Mouse (Mus musculus) G1E (cell line): ENCODE measurements at regions not wholly inside any gene's neighbourhood (a gene's known extent, or its start where the extent isn't known, plus 50 kb on each side); places are given as distances from the start of the nearest gene placed in this dataset.

Experiments
- CTCF ChIP-seq: IDR thresholded peaks from 2 replicates; pipeline ENCODE4 v1.5.1; 2012; ENCODE audit warnings: low read depth, low read length, inconsistent platforms, mixed read lengths
- TAL1 ChIP-seq: conservative IDR thresholded peaks from 2 replicates; pipeline ENCODE4 v1.6.1; 2012; ENCODE audit warnings: low read depth, low read length, inconsistent platforms, mixed read lengths

- no peak for TF ChIP-seq TAL1
- TF ChIP-seq CTCF: no peak
Measured at GRCm38 (mm10) chr12:93011583-93011982, 1162.6 kb upstream of the Sel1l start.
